Mouse (Mus musculus) olfactory bulb, adult 2 months (tissue): ENCODE results near the gene Chchd6.

Experiments
- CTCF ChIP-seq: fragments of 200-500 bp; IDR thresholded peaks from 2 replicates; pipeline ENCODE4 v1.5.1; 2012; ENCODE audit warnings: low read depth, mild to moderate bottlenecking, low read length, moderate library complexity; ENCODE audit not compliant: insufficient read depth
- POLR2A ChIP-seq: fragments of 200-500 bp; IDR thresholded peaks from 2 replicates; pipeline ENCODE4 v1.6.1; 2012; ENCODE audit warnings: mild to moderate bottlenecking, low read depth, low read length, moderate library complexity; ENCODE audit not compliant: insufficient read depth

- no peak for TF ChIP-seq CTCF
- TF ChIP-seq POLR2A: no peak
These were observed 182.9 kb downstream of the Chchd6 start for GRCm38 (mm10) chr6:89412562-89412961.
